Mouse (Mus musculus) thymus, adult 2 months (tissue): ENCODE results near the gene Dennd2d.

Experiments
- CTCF ChIP-seq: fragments of 200-500 bp; IDR thresholded peaks from 2 replicates; pipeline ENCODE4 v1.5.1; 2012; ENCODE audit warnings: mild to moderate bottlenecking, control low read depth, low read length, moderate library complexity, borderline replicate concordance; ENCODE audit not compliant: control insufficient read depth, poor library complexity, insufficient read depth; ENCODE audit errors: extremely low read depth
- POLR2A ChIP-seq: fragments of 200-500 bp; IDR thresholded peaks from 2 replicates; pipeline ENCODE4 v1.6.1; 2012; ENCODE audit warnings: mild to moderate bottlenecking, low read length, control low read depth, moderate library complexity; ENCODE audit not compliant: control insufficient read depth, poor library complexity, insufficient read depth; ENCODE audit errors: extremely low read depth

DNA sequence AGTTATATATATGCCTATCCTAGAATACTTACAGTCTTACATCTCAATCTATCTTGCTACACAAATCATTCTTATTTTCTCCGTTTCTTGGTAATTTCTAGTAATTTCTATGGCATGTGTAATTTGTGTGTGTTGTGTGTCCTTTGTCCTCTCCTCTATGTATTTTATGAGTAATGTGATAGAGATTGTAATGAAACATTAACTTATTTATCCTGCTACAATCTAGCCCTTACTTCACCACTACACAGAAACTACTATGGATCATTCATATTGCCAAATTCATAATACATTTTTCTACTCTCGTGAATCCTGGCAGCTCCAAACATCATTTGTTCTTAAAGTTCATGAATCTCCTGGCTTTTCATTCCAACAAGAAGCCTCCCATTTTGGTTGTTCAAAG is 45.8 kb downstream of the Dennd2d start:
- TF ChIP-seq POLR2A, result no peak
- TF ChIP-seq CTCF, result no peak
